Mouse (Mus musculus) CD4-positive, CD25-positive, alpha-beta regulatory T cell, adult 4 months (primary cell): ENCODE data around the gene Ebp. TPM values are rescaled to one million over a fixed set of nuclear protein-coding genes. Genes with fewer than 3 reads are reported as not detected.
A peak's percentile ranks its signal among the peaks of the same experiment; 100 is the strongest.

Experiments
- ATAC-seq: one replicate; pipeline ENCODE4 v1.8.0; 2017
- polyA plus RNA-seq, 2 experiments: library from polyadenylated mRNA; unstranded; fragments of 100-300 nt; shearing (Covaris generic); gene quantifications; one replicate each; pipeline ENCODE4 v1.2.1; 2017

Ebp gene
- 100 to 1,000 TPM; 131 to 160 TPM for polyA plus RNA-seq

DNA sequence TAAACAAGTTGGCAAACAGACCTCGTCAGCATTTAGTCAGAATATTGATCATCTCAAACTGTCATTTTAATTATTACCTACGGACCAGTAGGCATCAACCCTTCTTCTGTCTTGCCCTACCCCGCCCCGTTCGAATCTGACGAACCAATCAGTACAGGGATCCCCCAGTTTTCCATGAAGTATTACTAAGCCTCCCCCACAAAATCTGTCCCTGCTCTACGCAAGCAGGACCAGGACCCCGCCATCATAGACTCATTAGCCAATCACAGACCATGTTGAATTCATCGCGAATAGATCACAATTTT is at the start of gene Ebp:
TSS of gene Ebp (minus strand) at position 94 of the 305 bp plus-strand sequence.
- ATAC-seq, result peak; percentile 30

- no peak for ATAC-seq
Observed at GRCm38 (mm10) chrX:8238804-8239395, 45.6 kb upstream of the Ebp start.

DNA sequence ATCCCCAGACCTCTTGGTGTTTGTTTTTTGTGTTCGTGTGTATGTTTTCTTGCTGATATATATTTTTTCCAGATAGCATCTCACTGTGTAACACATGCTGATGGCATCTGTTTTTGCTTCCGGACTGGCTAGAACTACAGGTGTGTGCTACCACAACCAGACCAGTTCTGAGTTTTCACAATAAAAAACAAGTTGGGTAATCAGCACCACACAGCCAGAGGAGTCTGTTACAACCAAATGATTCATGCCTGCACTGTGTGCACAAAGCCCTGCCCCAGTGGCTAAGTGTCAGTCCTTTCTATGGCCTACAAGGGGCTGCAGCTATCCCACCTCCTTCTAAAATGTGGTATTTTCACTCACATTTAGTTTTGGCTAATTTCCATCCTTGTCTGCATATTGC is 43.4 kb upstream of the Ebp start:
- ATAC-seq, result no peak

DNA sequence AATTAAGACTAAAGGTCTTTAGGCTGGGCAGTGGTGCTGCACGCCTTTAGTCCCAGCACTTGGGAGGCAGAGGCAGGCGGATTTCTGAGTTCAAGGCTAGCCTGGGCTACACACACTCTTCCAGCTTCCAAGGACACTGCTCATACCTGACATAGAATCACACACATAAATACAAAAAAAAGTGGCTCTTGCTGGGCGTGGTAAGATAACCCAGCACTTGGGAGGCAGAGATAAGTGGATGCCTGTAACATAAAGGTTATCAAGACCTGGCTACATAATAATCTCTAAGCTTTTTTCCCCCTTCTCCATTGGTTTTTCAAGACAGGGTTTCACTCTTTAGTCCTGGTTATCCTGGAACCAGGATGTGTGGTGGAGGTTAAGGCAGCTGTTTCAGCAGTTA is 40.3 kb upstream of the Ebp start:
- no peak for ATAC-seq

- ATAC-seq, result no peak
Observed at GRCm38 (mm10) chrX:8230272-8230671, 37.0 kb upstream of the Ebp start.

- ATAC-seq, result no peak
Observed at GRCm38 (mm10) chrX:8223473-8223872, 30.2 kb upstream of the Ebp start.

- no peak for ATAC-seq
Observed at GRCm38 (mm10) chrX:8222678-8223421, 29.5 kb upstream of the Ebp start.

GRCm38 (mm10) chrX:8222296-8222677 is 29.0 kb upstream of the Ebp start:
- no peak for ATAC-seq

DNA sequence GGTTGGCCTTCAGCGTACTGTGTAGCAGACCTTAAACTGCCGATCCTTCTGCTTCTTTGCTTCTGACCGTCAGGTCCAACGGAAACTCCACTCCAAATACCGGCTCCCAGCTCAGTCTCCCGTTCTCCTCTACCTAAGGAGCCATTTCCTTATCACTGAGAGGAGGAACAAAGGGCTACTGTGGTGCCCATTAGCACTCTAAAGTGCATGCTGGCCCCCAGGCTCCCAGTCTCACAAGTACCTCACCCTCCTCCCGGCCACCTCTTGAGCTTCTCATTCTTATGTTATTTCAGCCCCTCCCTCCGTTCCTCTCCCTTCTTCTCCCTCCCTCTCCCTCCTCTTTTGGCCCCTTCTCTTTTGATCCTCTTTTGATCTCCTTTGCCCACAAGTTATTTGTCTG is 26.3 kb upstream of the Ebp start:
- no peak for ATAC-seq

GRCm38 (mm10) chrX:8218114-8218513 is 24.8 kb upstream of the Ebp start:
- no peak for ATAC-seq

GRCm38 (mm10) chrX:8217383-8217782 is 24.1 kb upstream of the Ebp start:
- ATAC-seq, result no peak

DNA sequence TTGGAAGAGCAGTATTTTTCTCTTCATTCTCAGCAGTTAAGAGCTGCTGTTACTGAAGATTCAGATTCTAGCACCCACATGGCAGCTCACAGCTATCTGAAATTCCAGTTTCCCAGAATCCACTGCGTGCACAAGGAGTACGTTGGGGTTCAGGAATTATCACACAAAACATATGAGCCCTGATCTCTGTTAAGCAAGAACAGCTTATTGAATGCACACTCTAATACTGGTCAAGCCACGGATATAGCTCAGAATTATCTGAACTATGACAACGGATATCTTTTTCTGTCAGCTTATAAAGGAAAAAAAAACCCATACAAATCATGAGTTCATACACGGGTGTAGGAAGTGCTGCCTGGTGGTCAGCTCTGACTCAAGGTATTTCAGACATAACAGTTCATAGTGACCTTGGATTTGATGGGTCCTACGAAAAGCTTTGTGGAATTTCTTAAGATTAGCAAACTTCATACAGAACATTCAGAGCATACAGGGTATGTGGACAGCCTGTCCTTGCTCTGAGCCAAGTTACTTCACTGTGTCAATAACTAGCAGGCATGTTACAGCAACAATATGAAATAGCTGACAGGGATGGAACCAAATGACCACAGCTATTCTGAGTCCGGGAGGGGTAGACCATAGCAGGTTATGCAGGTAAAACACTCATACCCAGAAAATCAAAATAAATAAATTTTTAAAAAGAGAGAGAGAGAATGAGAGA is 18.3 kb upstream of the Ebp start:
- ATAC-seq, result no peak

DNA sequence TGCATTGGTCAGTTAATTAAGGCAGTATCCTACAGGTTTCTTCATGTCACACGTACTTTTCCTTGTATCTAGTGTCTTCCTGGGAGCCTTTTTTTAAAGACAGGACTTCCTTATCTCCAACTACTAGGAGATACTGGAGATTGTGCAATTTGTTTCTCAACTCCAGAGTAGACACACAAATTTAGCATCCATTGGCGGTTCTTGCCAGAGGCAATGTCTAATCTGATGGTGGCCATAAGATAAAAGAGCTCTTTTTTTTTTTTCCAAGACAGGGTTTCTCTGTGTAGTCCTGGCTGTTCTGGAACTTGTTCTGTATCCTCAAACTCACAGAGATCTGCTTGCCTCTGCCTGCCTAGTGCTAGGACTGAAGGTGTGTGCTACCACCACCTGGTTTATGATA is 16.4 kb upstream of the Ebp start:
- no peak for ATAC-seq

GRCm38 (mm10) chrX:8207224-8207623 is 13.9 kb upstream of the Ebp start:
- no peak for ATAC-seq

DNA sequence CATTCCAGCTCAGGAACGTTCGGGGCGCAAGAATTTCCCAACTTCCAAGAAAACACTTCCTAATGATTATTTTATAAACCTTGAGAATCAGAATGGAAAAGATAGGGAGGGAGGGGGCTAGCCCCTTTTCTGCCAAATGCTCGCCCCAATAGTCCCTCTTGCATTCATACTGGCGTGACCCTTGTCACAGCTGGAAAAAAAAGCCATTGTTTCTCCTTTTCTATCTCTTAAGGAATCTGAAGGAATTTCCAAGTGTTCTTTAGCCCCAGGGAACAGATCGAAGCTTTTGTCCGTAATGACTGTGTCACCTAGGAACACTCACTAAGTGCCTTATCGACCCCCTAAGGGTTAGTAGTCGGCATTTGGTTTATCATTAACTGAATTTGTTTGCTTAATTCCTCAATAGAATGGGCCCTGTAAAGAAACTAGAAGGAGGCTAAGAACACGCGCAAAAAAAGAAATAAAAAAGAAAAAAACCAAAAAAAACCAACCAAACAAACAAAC is 13.4 kb upstream of the Ebp start:
- ATAC-seq, result no peak

DNA sequence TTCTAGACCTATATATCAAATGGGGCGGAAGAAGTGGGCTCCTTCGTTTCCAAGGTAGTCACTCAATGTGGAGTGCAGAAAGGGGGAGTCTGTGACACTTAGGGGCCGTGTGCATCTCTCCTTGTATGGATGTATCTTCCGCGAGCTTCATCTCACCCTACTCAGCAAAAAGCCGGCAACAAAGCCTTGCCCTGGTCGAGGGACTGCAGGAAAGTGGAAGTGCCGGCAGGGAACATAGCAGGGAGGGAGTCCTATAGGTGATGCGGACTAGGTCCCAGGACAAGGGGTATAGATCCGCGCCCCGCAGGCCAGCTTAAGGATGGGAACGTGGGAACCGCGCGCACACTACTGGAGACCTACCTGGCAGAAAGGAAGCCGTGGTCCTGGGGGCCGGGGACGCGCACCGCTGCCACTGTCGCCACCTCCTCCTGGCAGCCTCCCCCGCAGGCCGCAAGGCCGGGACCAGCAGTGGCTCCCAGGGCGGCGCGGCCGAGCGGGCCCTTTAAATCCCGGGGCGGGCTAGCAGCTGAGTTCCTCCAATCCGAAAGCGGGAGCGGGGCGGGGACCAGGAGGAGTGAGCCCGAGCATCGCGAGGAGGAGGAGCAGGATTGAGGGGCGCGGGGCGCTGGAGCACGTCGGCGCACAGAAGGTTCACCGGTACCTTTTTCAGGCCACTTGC is 12.8 kb upstream of the Ebp start, which contains the start of gene Porcn:
TSS of gene Porcn (minus strand) at position 511 of the 679 bp plus-strand sequence.
- no peak for ATAC-seq

DNA sequence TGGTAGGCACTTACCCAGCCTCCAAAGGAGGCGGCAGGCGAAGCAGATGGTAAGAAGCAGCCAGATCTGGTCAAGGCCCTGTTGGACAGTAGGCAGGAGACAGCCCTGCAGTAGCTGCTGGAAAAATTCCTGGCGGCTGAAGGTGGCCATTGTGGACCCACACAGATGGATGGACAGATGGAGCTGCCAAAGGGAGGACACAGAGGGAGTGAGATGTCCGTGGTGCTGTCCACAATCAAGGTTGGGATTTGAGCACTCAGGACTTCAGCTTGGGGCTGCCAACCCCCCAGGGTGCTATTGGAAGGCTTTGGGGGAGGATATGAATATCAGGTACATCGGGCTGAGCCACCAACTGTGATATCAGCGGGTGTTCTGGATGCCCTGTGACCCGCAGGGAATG is 12.2 kb upstream of the Ebp start:
- ATAC-seq, result no peak

DNA sequence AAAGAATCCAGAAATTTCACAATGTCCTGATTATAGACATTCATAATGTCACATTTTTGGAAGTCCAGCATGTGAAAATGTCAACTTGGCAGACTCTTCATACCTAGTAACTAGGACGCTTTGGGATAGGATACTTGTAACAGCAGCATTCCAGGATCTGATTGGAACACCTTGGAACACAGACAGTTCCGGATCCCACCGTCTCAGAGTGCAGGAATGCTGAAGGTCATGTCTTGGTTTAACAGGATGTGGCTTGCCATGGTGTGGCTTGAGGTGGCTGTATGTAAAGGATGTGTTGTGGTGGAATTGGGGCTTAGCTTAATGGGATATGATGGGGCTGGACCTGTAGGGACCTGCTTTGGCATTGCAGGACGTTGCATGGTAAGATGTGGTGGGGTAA is 11.8 kb upstream of the Ebp start:
- no peak for ATAC-seq

DNA sequence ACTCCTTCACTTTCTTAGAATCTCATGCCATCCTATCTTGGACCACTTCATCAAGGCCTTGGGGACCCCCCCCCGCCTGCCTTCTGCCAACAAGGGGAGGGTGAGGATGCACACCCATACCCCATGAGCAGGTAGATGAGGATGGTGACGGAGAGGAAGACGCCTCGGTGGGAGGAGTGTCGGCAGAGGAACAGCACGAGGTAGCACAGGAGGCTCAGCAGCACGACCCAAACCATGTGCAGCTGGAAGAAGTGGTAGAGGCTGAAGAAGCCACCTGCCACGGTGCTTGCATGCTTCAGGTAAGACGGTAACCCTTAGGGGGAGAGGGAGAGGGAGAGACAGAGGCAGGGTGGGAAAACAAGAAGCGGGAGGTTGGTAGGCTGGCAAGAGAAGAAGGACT is 10.8 kb upstream of the Ebp start:
- no peak for ATAC-seq

- ATAC-seq, result no peak
Observed at GRCm38 (mm10) chrX:8203105-8203504, 9.8 kb upstream of the Ebp start.

DNA sequence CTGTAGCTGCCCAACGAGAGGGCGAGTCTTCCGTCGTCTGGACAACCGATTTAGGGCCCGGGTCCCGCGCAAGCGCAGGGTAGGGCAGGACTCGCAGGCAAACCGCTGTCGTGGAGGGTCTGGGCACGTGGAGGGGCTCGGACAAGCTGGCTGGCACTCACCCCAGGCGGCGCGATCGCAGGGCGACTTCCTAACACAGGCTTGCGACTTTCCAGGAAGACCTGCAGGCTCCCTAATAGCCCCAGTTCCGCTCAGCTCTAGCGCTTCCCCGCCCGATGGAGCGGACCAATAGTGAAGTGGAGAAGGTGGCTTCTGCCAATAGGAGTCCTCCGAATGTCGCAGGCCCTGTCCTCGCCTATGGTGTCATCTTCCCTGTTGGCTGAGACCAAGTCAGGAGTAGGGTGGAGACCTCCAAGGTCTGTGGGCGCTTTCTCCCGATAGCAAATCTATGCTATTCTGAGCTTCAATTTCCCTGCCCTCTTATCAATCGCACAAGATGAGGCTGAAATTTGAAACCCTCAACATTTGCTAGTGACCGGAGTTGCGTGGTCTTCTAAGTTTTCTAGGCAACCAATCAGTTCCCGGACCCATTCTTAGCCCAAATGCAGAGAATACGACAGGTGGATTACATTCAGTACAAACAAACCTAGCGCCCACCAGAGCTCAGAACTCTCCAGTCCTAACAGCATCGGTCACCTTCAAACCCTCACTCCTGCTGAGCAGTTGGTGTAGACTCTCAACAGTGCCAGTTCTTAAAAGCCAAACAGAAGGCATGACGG is 483 bp downstream of the Ebp start:
- ATAC-seq, result peak; percentile 99

GRCm38 (mm10) chrX:8192126-8192639 is 1.1 kb downstream of the Ebp start:
- ATAC-seq, result no peak
